Mouse (Mus musculus) liver, embryonic 14.5 days (tissue): ENCODE measurements around the gene Srrm1.

Experiments used
- CTCF ChIP-seq: IDR thresholded peaks from 2 replicates; pipeline ENCODE4 v1.5.1; 2016; ENCODE audit warnings: antibody characterized with exemption, low read depth, control low read depth
- EP300 ChIP-seq: IDR thresholded peaks from 2 replicates; pipeline ENCODE4 v1.6.1; 2016; ENCODE audit warnings: antibody characterized with exemption, low read depth

DNA sequence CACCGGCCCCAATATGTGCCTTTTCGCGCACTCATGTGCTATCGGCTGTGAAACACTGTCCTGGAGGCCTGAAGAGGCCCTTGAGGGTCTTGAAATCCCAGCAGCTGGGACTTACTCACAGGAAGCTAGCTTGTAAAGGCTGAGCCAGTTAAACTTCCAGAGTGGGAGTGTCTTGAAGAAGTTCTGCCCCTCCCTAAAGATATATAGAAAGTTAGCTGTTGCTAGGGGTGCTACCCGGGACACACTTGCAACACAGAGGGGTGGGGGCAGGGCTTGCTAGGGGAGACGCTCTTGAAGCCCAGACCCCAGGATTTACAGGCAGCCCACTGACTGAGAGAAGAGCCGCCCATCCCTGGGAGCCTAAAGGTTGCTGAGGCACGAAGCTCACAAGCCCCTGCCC lies 67.7 kb downstream of the Srrm1 start:
- TF ChIP-seq CTCF (no peak), EP300 (no peak)
